Mouse (Mus musculus) stomach, postnatal 0 days (tissue): ENCODE data around the gene Snip1.

Experiments used
- CTCF ChIP-seq: IDR thresholded peaks from 2 replicates; pipeline ENCODE4 v1.5.1; 2016; ENCODE audit warnings: antibody characterized with exemption, low read depth, mild to moderate bottlenecking, moderate library complexity
- EP300 ChIP-seq: optimal IDR thresholded peaks from 2 replicates; pipeline ENCODE3; 2016; ENCODE audit warnings: antibody characterized with exemption

DNA sequence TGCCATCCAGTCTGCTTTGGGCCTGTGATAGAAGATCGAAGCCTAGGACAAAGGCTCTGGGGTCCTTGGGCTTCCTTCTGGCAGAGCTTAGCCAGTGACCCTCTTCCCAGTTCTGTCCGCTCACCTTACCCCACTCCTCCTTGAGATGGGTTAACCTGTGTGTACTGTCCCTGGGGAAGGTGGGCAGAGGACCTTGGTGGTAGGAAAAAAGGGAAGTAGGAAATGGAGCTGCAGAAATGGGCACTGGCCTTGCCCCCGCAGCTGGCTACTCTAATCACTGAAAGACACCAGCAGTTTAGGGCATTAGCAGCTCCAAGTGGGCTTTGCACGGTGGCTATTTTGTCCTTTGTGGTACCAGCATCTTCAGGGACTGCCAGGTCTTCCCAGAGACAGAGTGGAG is 48.6 kb downstream of the Snip1 start:
- TF ChIP-seq CTCF (no peak), EP300 (no peak)
